Mouse (Mus musculus): Measurements from ENCODE around the gene Xpo4.
"Not testable (repeated sequence)": the region's sequence is repeated elsewhere in the genome, so short reads cannot be mapped to it uniquely, and the experiment has no call there.

Xpo4 gene

GRCm38 (mm10) chr14:57664822-57665627, at the start of gene Xpo4:
Gene Xpo4, minus strand, starts transcription at chr14:57665430.
- DNase-seq (ENCODE audit: low spot score) = peak; percentile 48

GRCm38 (mm10) chr14:57712884-57713283, 47.7 kb upstream of the Xpo4 start:
- no peak for DNase-seq (ENCODE audit: low spot score)

GRCm38 (mm10) chr14:57711059-57711458, 45.8 kb upstream of the Xpo4 start:
- no peak for DNase-seq (ENCODE audit: low spot score)

- DNase-seq (ENCODE audit: low spot score) = no peak
These were observed 43.9 kb upstream of the Xpo4 start for GRCm38 (mm10) chr14:57709171-57709570.

- DNase-seq (ENCODE audit: low spot score) = no peak
These were observed 43.4 kb upstream of the Xpo4 start for GRCm38 (mm10) chr14:57708580-57708979.

- no peak for DNase-seq (ENCODE audit: low spot score)
These were observed 42.1 kb upstream of the Xpo4 start for GRCm38 (mm10) chr14:57707100-57707893.

GRCm38 (mm10) chr14:57706760-57707099, 41.5 kb upstream of the Xpo4 start:
- DNase-seq (ENCODE audit: low spot score) = no peak

- no peak for DNase-seq (ENCODE audit: low spot score)
These were observed 40.5 kb upstream of the Xpo4 start for GRCm38 (mm10) chr14:57705759-57706158.

- DNase-seq (ENCODE audit: low spot score) = no peak
These were observed 39.8 kb upstream of the Xpo4 start for GRCm38 (mm10) chr14:57705075-57705474.

- no peak for DNase-seq (ENCODE audit: low spot score)
These were observed 36.8 kb upstream of the Xpo4 start for GRCm38 (mm10) chr14:57701915-57702477.

GRCm38 (mm10) chr14:57699461-57699970, 34.3 kb upstream of the Xpo4 start:
- no peak for DNase-seq (ENCODE audit: low spot score)

- DNase-seq (ENCODE audit: low spot score) = no peak
These were observed 33.8 kb upstream of the Xpo4 start for GRCm38 (mm10) chr14:57699016-57699415.

- no peak for DNase-seq (ENCODE audit: low spot score)
These were observed 30.8 kb upstream of the Xpo4 start for GRCm38 (mm10) chr14:57696066-57696465.

- DNase-seq (ENCODE audit: low spot score) = no peak
These were observed 30.3 kb upstream of the Xpo4 start for GRCm38 (mm10) chr14:57695550-57695949.

GRCm38 (mm10) chr14:57694246-57694645, 29.0 kb upstream of the Xpo4 start:
- no peak for DNase-seq (ENCODE audit: low spot score)

GRCm38 (mm10) chr14:57692517-57693130, 27.4 kb upstream of the Xpo4 start:
- no peak for DNase-seq (ENCODE audit: low spot score)

- no peak for DNase-seq (ENCODE audit: low spot score)
These were observed 26.1 kb upstream of the Xpo4 start for GRCm38 (mm10) chr14:57691316-57691715.

- DNase-seq (ENCODE audit: low spot score) = no peak
These were observed 25.5 kb upstream of the Xpo4 start for GRCm38 (mm10) chr14:57690681-57691080.

- not testable (repeated sequence) for DNase-seq (ENCODE audit: low spot score)
These were observed 22.8 kb upstream of the Xpo4 start for GRCm38 (mm10) chr14:57688066-57688465.

GRCm38 (mm10) chr14:57687441-57687840, 22.2 kb upstream of the Xpo4 start:
- DNase-seq (ENCODE audit: low spot score) = no peak

- DNase-seq (ENCODE audit: low spot score) = no peak
These were observed 21.4 kb upstream of the Xpo4 start for GRCm38 (mm10) chr14:57686647-57687046.

GRCm38 (mm10) chr14:57684579-57684978, 19.3 kb upstream of the Xpo4 start:
- DNase-seq (ENCODE audit: low spot score) = peak; percentile 38

Measured in layer of hippocampus, adult 9-10 months (tissue).